Mouse (Mus musculus) erythroblast, embryonic 14.5 days (primary cell): ENCODE results near the gene Mef2b.

Source experiments
- GATA1 ChIP-seq: IDR thresholded peaks from 2 replicates; pipeline ENCODE4 v1.6.1; 2012; ENCODE audit warnings: low read length, inconsistent platforms, mixed read lengths
- TAL1 ChIP-seq: IDR thresholded peaks from 3 replicates; pipeline ENCODE4 v1.6.1; 2012; ENCODE audit warnings: low read length, inconsistent platforms, mixed read lengths

DNA sequence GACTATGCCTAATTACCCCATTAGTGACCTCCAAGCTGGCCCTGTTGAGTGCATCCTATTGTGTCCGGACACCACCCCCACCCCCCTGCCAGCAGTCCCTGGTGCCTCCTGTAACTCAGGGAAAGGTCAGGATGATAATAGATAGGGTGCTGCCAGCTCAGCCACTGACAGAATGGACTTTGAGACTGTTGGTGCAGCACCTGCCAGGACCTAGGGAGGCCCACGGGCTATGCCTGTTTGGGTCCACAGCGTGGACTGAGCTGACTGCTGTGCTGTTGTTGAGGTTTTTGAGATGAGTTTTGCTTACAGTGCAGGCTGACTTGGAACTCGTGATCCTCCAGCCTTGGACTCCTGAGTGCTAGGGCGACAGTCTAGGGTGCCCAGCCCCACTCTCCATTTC is 53.7 kb downstream of the Mef2b start:
- TF ChIP-seq GATA1 (no peak), TAL1 (no peak)
